Mouse (Mus musculus) bone marrow, adult 2 months (tissue): ENCODE results near the gene Wscd2. TPM values are rescaled to one million over a fixed set of nuclear protein-coding genes. Genes with fewer than 3 reads are reported as not detected.

Experiments used
- H3K27ac ChIP-seq: fragments of 200-500 bp; 2 replicates; pipeline ENCODE4 v1.5.1; 2012; ENCODE audit warnings: low read depth, mild to moderate bottlenecking, control low read depth, inconsistent platforms, low read length; ENCODE audit not compliant: control insufficient read depth, poor library complexity, insufficient read depth
- H3K4me1 ChIP-seq: fragments of 200-500 bp; 2 replicates; pipeline ENCODE4 v1.6.1; 2011; ENCODE audit warnings: low read length; ENCODE audit not compliant: control insufficient read depth, insufficient read depth
- H3K4me3 ChIP-seq: fragments of 200-500 bp; replicated peaks from 2 replicates; pipeline ENCODE3; 2011; ENCODE audit warnings: mild to moderate bottlenecking, low read depth, low read length, control low read depth; ENCODE audit not compliant: control insufficient read depth
- CTCF ChIP-seq: fragments of 200-500 bp; IDR thresholded peaks from 2 replicates; pipeline ENCODE4 v1.5.1; 2011; ENCODE audit warnings: low read length, control low read depth; ENCODE audit not compliant: control insufficient read depth, insufficient read depth
- POLR2A ChIP-seq: fragments of 200-500 bp; IDR thresholded peaks from 2 replicates; pipeline ENCODE4 v1.6.1; 2011; ENCODE audit warnings: low read depth, mild to moderate bottlenecking, control low read depth, low read length, borderline replicate concordance; ENCODE audit not compliant: control insufficient read depth
- WGBS: fragments of 180-500 bp; shearing (Covaris S2); methylation state at CpG from one replicate; pipeline ENCODE4 v1.1.7; 2018; 5-methylcytosine and 5-hydroxymethylcytosine counted together
- polyA plus RNA-seq: library from polyadenylated mRNA; stranded (reverse); fragments of >200 nt; gene quantifications from 2 replicates; pipeline ENCODE4 v1.2.4, GENCODE M21; 2011; ENCODE audit warnings: low replicate concordance; ENCODE audit not compliant: missing spikeins, insufficient read depth, insufficient read length

The Wscd2 gene
- polyA plus RNA-seq, 1 experiment = 0.30 TPM

DNA sequence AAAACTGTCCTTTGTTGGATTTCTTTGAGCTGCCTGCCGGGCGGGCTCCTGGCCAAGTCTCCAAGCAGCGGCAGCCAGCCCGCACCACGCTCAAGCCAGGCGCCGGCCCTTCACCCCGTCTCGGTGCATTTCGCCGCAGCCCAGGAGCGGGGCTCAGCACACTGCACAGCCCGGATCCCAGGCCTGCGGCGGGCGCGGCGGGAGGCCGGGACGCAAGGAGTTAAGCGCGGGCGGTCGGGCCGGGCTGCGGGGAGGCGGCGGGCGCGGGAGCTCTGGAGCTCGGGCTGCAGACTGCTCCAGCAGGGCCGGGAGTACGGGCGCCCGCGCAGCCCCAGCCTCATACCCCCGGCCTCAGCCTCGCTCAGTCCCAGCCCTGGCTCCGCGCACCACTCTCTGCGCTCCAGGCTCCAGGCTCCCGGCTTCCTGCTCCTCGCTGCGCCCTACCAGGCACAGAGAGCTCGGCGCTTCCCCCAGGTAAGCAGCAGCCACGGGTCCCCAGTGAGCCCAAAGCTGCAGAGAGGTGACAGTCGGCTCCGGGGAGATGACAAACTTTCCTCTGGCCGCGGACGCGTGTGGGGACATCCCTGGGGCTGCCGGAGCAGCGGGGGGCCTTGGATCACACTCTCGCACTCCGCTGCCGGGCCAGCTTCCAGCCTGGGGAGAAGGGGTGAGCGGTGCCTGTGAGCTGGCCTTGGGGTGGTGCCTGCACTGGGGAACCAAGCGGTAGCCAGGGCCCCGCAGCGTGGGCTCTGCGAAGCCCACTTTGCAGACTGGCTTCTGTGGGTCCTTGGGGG, 531 bp downstream of the Wscd2 start:
- H3K4me1 ChIP-seq = no peaks in the 10 kb centered on the region
- WGBS = 5% methylated on average over 56 of the region's 63 CpGs
- H3K4me3 ChIP-seq = no peak overlapping the region

GRCm38 (mm10) chr5:113491552-113491951, 1.4 kb downstream of the Wscd2 start:
- no peak for TF ChIP-seq CTCF
- TF ChIP-seq POLR2A = no peak
- Histone ChIP-seq H3K4me1 (no peaks in the 10 kb centered on the region), H3K4me3 (no peak overlapping the region), H3K27ac (no peak overlapping the region)
- WGBS = 52% methylated on average over 4 of the region's 4 CpGs

More for the DNA sequence above, 531 bp downstream of the Wscd2 start:
- no peak overlapping the region for H3K27ac ChIP-seq
- TF ChIP-seq POLR2A = no peak
- no peak for TF ChIP-seq CTCF

DNA sequence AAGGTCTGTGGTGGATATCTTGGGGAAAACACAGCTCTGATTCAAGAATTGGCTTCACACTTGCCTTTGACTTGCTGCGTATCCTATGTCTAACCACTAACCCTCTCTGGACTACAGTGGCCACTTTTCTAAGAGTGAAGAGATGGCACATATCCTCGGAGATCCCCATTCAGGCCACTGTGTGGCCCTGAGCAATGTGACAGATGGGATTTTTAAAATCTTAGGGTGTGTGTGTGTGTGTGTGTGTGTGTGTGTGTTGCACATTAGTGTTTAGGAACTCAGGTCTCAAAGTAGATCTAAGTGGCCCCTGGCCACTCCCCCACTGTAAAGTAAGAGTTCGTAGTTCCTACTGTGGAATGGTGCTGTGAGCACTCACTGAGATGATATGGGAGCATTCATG, 1.9 kb downstream of the Wscd2 start:
- H3K4me3 ChIP-seq = no peak overlapping the region
- H3K4me1 ChIP-seq = no peaks in the 10 kb centered on the region
- WGBS = 64% methylated on average over 3 of the region's 3 CpGs
- no peak overlapping the region for H3K27ac ChIP-seq
- TF ChIP-seq CTCF (no peak), POLR2A (no peak)

- TF ChIP-seq POLR2A (no peak), CTCF (no peak)
- no peak overlapping the region for H3K4me3 ChIP-seq
- H3K27ac ChIP-seq = no peak overlapping the region
- no peaks in the 10 kb centered on the region for H3K4me1 ChIP-seq
- 33% methylated on average over 7 of the region's 7 CpGs for WGBS
Measured at GRCm38 (mm10) chr5:113492417-113493035, 2.4 kb downstream of the Wscd2 start.

GRCm38 (mm10) chr5:113493997-113494396, 3.9 kb downstream of the Wscd2 start:
- Histone ChIP-seq H3K27ac (no peak overlapping the region), H3K4me1 (no peaks in the 10 kb centered on the region), H3K4me3 (no peak overlapping the region)
- no peak for TF ChIP-seq CTCF
- no peak for TF ChIP-seq POLR2A
- WGBS = 65% methylated on average over 8 of the region's 8 CpGs

DNA sequence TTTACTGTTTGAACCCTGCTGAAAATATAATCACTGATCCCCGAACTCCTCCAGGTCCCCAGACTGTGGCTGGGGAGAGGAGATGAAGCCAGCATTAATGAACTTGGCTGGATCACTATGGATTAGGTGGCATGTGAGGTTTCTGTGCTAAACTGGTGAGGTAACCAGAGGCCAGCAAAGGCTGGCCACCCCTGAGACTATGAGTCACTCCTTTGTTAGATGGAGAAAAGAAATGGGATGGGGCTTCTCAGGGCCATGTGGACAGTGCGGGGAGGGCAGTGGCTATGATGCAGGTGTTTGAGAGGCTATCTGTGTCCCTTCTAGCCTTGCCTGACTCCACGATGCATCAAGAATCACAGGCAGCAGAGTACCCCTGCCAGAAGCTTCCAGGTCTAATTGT, 6.8 kb downstream of the Wscd2 start:
- TF ChIP-seq POLR2A = no peak
- TF ChIP-seq CTCF = no peak
- H3K27ac ChIP-seq = no peak overlapping the region
- WGBS = 59% methylated on average over 3 of the region's 3 CpGs
- no peaks in the 10 kb centered on the region for H3K4me1 ChIP-seq
- H3K4me3 ChIP-seq = no peak overlapping the region

DNA sequence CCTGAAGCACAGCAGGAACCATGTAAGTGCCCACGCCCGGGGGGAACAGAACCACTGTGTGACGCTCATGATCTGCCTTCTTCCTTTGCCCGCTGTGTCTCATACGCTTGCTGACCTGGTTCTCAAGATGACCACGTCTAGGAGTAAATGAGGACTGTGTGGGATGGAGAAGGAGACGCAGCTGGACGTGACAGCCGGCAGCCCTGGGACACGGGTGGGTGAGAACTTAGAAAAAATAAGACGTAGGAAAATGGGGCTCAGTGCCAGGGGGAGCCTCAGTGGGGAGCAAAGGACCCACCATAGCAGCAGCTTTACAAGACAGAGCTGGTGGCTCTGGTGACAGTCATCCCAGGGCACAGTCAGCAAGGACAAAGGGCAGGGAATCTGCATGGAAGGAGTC, 9.3 kb downstream of the Wscd2 start:
- no peak overlapping the region for H3K27ac ChIP-seq
- no peaks in the 10 kb centered on the region for H3K4me1 ChIP-seq
- WGBS = 90% methylated on average over 11 of the region's 11 CpGs
- TF ChIP-seq POLR2A = no peak
- TF ChIP-seq CTCF = no peak
- no peak overlapping the region for H3K4me3 ChIP-seq

DNA sequence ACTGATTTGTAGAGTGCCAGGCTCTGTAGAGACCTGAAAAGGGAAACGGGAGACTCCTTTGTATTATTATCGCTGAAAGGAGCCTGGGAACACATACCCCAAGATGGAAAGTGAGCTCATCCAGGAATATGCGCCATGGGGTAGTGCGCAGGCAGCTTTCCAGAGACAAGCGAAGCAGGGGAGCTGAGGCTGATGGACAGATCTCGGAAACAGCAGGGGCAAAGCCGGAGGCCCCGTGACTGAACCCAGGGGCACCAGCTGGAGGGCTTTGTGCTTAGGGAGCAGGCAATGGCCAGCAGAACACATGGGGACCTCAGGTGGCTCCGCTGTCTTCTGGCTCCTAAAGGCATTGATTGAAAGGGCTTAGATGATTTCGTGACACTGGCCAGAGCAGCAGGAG, 13.1 kb downstream of the Wscd2 start:
- Histone ChIP-seq H3K4me3 (no peak overlapping the region), H3K4me1 (no peaks in the 10 kb centered on the region), H3K27ac (no peak overlapping the region)
- TF ChIP-seq POLR2A (no peak), CTCF (no peak)
- WGBS = 81% methylated on average over 10 of the region's 10 CpGs

DNA sequence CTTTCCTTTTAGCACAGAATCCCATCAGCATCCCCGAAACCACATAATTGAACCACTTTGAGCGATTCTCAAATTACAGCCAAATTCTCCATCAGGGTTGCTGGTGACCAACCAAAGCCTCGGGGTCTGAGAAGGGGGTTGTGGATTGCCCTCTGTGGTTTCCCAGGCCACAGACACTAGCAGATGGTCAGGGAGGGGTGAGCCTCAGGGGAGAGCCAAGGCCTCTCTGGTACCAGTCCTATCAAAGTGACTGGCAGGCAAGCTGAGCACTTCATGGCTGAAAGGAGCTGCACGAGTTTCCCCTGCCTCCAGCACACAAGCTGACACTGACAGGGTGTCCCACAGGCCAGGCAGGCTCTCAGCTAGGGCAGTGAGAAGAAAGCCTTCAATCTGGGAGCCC, 14.5 kb downstream of the Wscd2 start:
- H3K4me1 ChIP-seq = no peaks in the 10 kb centered on the region
- WGBS = 25% methylated on average over 4 of the region's 4 CpGs
- H3K4me3 ChIP-seq = no peak overlapping the region
- no peak overlapping the region for H3K27ac ChIP-seq
- TF ChIP-seq POLR2A (no peak), CTCF (no peak)
